Comparison of ENCODE assay signal across 8 mouse cellular contexts in the genomic region with DNA sequence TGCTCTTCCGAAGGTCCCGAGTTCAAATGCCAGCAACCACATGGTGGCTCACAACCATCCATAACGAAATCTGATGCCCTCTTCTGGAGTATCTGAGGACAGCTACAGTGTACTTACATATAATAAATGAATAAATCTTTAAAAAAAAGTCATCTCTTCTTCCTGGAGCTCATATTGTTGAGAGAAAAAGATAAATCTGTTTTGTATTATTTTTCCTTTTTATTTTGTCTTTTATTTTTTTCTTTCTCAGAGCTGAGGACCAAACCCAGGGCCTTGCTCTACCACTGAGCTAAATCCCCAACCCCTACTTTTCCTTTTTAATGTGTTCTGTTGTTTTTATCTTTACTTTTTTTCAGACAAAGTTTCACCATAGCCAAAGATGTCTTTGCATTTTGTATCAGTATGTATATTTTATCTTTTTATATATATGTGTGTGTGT. TPM values are rescaled to one million over a fixed set of nuclear protein-coding genes. Genes with fewer than 3 reads are reported as not detected.
DNase-seq lines count a peak whose midpoint lies in the region; ATAC-seq and TF ChIP-seq lines count a peak whose summit lies in the region.
"Not testable (repeated sequence)": the region's sequence is repeated elsewhere in the genome, so short reads cannot be mapped to it uniquely, and the experiment has no call there.

No protein-coding gene starts in this region.

- 9% methylated on average over 3 of the region's 3 CpGs for WGBS in embryonic facial prominence, embryonic 13.5 days
- WGBS in heart, adult 2 months: 0% methylated on average over 3 of the region's 3 CpGs
- WGBS in hindbrain, embryonic 15.5 days: 3% methylated on average over 3 of the region's 3 CpGs
- 0% methylated on average over 3 of the region's 3 CpGs for WGBS in liver, postnatal 0 days (ENCODE audit: insufficient replicate concordance)
- 4% methylated on average over 3 of the region's 3 CpGs for WGBS in midbrain, embryonic 15.5 days
- WGBS in stomach, embryonic 15.5 days: 2% methylated on average over 3 of the region's 3 CpGs

- peak overlapping the region; percentile 76 for H3K4me3 ChIP-seq in E14TG2a.4 (replicated peaks; ENCODE audit: low read length)
- peak overlapping the region; percentile 61 for H3K4me3 ChIP-seq in embryonic facial prominence, embryonic 13.5 days
- H3K4me3 ChIP-seq in heart, adult 2 months: peak overlapping the region; percentile 62
- peak overlapping the region; percentile 80 for H3K4me3 ChIP-seq in hindbrain, embryonic 15.5 days
- H3K4me3 ChIP-seq in left cerebral cortex, adult 2 months: peak overlapping the region; percentile 55
- H3K4me3 ChIP-seq in liver, postnatal 0 days (ENCODE audit: low read depth, low read length): peak overlapping the region; percentile 55
- peak overlapping the region; percentile 59 for H3K4me3 ChIP-seq in midbrain, embryonic 15.5 days
- peak overlapping the region; percentile 86 for H3K4me3 ChIP-seq in stomach, embryonic 15.5 days (replicated peaks)

- H3K27me3 ChIP-seq in E14TG2a.4 (ENCODE audit: insufficient read depth, low read length); embryonic facial prominence, embryonic 13.5 days; heart, adult 2 months (ENCODE audit: control insufficient read depth, insufficient read depth, low read length); hindbrain, embryonic 15.5 days; liver, postnatal 0 days (ENCODE audit: insufficient read depth, low read length); midbrain, embryonic 15.5 days (replicated peaks); stomach, embryonic 15.5 days (replicated peaks): not testable (repeated sequence)

- peaks cover 44% of the 10 kb centered on the region for H3K4me1 ChIP-seq in E14TG2a.4 (replicated peaks; ENCODE audit: low read depth, low read length)
- peaks cover 17% of the 10 kb centered on the region for H3K4me1 ChIP-seq in embryonic facial prominence, embryonic 13.5 days
- not testable (repeated sequence) for H3K4me1 ChIP-seq in heart, adult 2 months (ENCODE audit: control insufficient read depth, insufficient read depth, low read length)
- H3K4me1 ChIP-seq in hindbrain, embryonic 15.5 days (replicated peaks): peaks cover 25% of the 10 kb centered on the region
- peaks cover 16% of the 10 kb centered on the region for H3K4me1 ChIP-seq in liver, postnatal 0 days (ENCODE audit: insufficient read depth)
- peaks cover 22% of the 10 kb centered on the region for H3K4me1 ChIP-seq in midbrain, embryonic 15.5 days
- peaks cover 11% of the 10 kb centered on the region for H3K4me1 ChIP-seq in stomach, embryonic 15.5 days

- TF ChIP-seq POLR2A in heart, adult 2 months (IDR thresholded peaks at IDR 0.05; ENCODE audit: insufficient read depth, low read depth, low read length): not testable (repeated sequence)

- not testable (repeated sequence) for H3K9me3 ChIP-seq in E14TG2a.4 (ENCODE audit: low read length); embryonic facial prominence, embryonic 13.5 days; hindbrain, embryonic 15.5 days; liver, postnatal 0 days (ENCODE audit: low read length); midbrain, embryonic 15.5 days; stomach, embryonic 15.5 days

- not testable (repeated sequence) for H3K79me2 ChIP-seq in heart, adult 2 months (replicated peaks; ENCODE audit: control insufficient read depth, insufficient read depth, low read length)

- H3K36me3 ChIP-seq in E14TG2a.4 (ENCODE audit: insufficient read depth, low read length): peaks cover 34% of the 10 kb centered on the region
- peaks cover 15% of the 10 kb centered on the region for H3K36me3 ChIP-seq in embryonic facial prominence, embryonic 13.5 days
- H3K36me3 ChIP-seq in heart, adult 2 months (ENCODE audit: control insufficient read depth, insufficient read depth, low read length): peaks cover 14% of the 10 kb centered on the region
- H3K36me3 ChIP-seq in hindbrain, embryonic 15.5 days: peaks cover 12% of the 10 kb centered on the region
- H3K36me3 ChIP-seq in liver, postnatal 0 days (replicated peaks; ENCODE audit: insufficient read depth, low read length): peaks cover 22% of the 10 kb centered on the region
- H3K36me3 ChIP-seq in midbrain, embryonic 15.5 days (replicated peaks): not testable (repeated sequence)
- H3K36me3 ChIP-seq in stomach, embryonic 15.5 days: peaks cover 14% of the 10 kb centered on the region; the same call in 1 of the 2 replicates

- TF ChIP-seq EP300 in heart, adult 2 months (IDR thresholded peaks at IDR 0.05; ENCODE audit: insufficient read depth, low read depth, low read length); liver, postnatal 0 days (IDR thresholded peaks at IDR 0.05; ENCODE audit: low read depth): not testable (repeated sequence)

- H3K4me2 ChIP-seq in embryonic facial prominence, embryonic 13.5 days: peak overlapping the region; percentile 61
- H3K4me2 ChIP-seq in hindbrain, embryonic 15.5 days: peak overlapping the region; percentile 71
- H3K4me2 ChIP-seq in liver, postnatal 0 days (ENCODE audit: low read depth, low read length): peak overlapping the region; percentile 66
- peak overlapping the region; percentile 54 for H3K4me2 ChIP-seq in midbrain, embryonic 15.5 days
- H3K4me2 ChIP-seq in stomach, embryonic 15.5 days: peak overlapping the region; percentile 57

- not testable (repeated sequence) for H3K9ac ChIP-seq in embryonic facial prominence, embryonic 13.5 days; heart, adult 2 months (ENCODE audit: low read depth, low read length); stomach, embryonic 15.5 days
- H3K9ac ChIP-seq in hindbrain, embryonic 15.5 days: peak overlapping the region; percentile 48; the same call in 1 of the 2 replicates
- peak overlapping the region; percentile 51; the same call in 1 of the 2 replicates for H3K9ac ChIP-seq in liver, postnatal 0 days (replicated peaks)
- H3K9ac ChIP-seq in midbrain, embryonic 15.5 days: 0 out of 2 replicates have a peak overlapping the region, but pooled peaks have one; percentile 31

- not testable (repeated sequence) for DNase-seq in heart, adult 2 months; left cerebral cortex, adult 2 months (ENCODE audit: extremely low spot score in 1 of 2, low spot score in 2 of 2); liver, postnatal 0 days

- ATAC-seq in embryonic facial prominence, embryonic 13.5 days (ENCODE audit: insufficient number of reproducible peaks, insufficient read depth, low FRiP score, low TSS enrichment, low read depth): not testable (repeated sequence)
- ATAC-seq in hindbrain, embryonic 15.5 days (ENCODE audit: low FRiP score, low read depth): peak; percentile 20; the same call in 1 of the 2 replicates
- peak; percentile 49 for ATAC-seq in liver, postnatal 0 days
- peak; percentile 49; the same call in 1 of the 2 replicates for ATAC-seq in midbrain, embryonic 15.5 days (replicated peaks)
- 0 out of 2 replicates have a peak, but pooled peaks have one; percentile 24 for ATAC-seq in stomach, embryonic 15.5 days (ENCODE audit: insufficient read depth, low FRiP score, low read depth)

- peak overlapping the region; percentile 85 for H3K27ac ChIP-seq in embryonic facial prominence, embryonic 13.5 days
- peak overlapping the region; percentile 85 for H3K27ac ChIP-seq in heart, adult 2 months
- H3K27ac ChIP-seq in hindbrain, embryonic 15.5 days (replicated peaks): peak overlapping the region; percentile 86
- H3K27ac ChIP-seq in left cerebral cortex, adult 2 months: peak overlapping the region; percentile 66
- H3K27ac ChIP-seq in liver, postnatal 0 days (ENCODE audit: low read depth): peak overlapping the region; percentile 66
- peak overlapping the region; percentile 85 for H3K27ac ChIP-seq in midbrain, embryonic 15.5 days
- H3K27ac ChIP-seq in stomach, embryonic 15.5 days: peak overlapping the region; percentile 83

- intact Hi-C loops in heart, adult 2 months (cut with DNase I): loop anchor here (5.0 kb wide), 1 partner anchor 94 kb away; no protein-coding TSS in a partner anchor
- intact Hi-C loops in left cerebral cortex, adult 2 months (cut with DNase I): loop anchor here (5.0 kb wide), 1 partner anchor 89 kb away; no protein-coding TSS in a partner anchor

- TF ChIP-seq CTCF in E14TG2a.4 (conservative IDR thresholded peaks at IDR 0.05; ENCODE audit: low read length): not testable (repeated sequence)
- peak; percentile 67 for TF ChIP-seq CTCF in heart, adult 2 months (IDR thresholded peaks at IDR 0.05)
- TF ChIP-seq CTCF in left cerebral cortex, adult 2 months (IDR thresholded peaks at IDR 0.05): peak; percentile 46
- TF ChIP-seq CTCF in liver, postnatal 0 days (IDR thresholded peaks at IDR 0.05; ENCODE audit: low read depth): peak; percentile 42

RNA-seq across cellular contexts. Expression of a gene that starts 0.8 kb away (rescaled TPM):
- 285 and 299 TPM in 2 replicates for polyA plus RNA-seq in embryonic facial prominence, embryonic 13.5 days (2015; fragmentation: Nextera tagmentation; extraction: Ambion mirVana)
- total RNA-seq in heart, adult 2 months (2021): 10 to 100 TPM; 85.0 to 99.5 TPM
- 117 and 151 TPM in 2 replicates for polyA plus RNA-seq in heart, adult 2 months (2012; rRNA removed)
- polyA plus RNA-seq in hindbrain, embryonic 15.5 days (2015; fragmentation: Nextera tagmentation; extraction: Ambion mirVana): 179 and 183 TPM in 2 replicates
- 100 to 1,000 TPM; 428 to 429 TPM for total RNA-seq in left cerebral cortex, adult 2 months (2021)
- 53.7 and 57.2 TPM in 2 replicates for polyA plus RNA-seq in liver, postnatal 0 days (2015; fragmentation: Nextera tagmentation; extraction: Ambion mirVana)
- polyA plus RNA-seq in midbrain, embryonic 15.5 days (2015; fragmentation: Nextera tagmentation; extraction: Ambion mirVana): 202 and 214 TPM in 2 replicates
- 225 and 247 TPM in 2 replicates for polyA plus RNA-seq in stomach, embryonic 15.5 days (2015; fragmentation: Nextera tagmentation; extraction: Ambion mirVana)

RNA-seq across cellular contexts. Expression of a gene that starts 9.1 kb away (rescaled TPM):
- polyA plus RNA-seq in embryonic facial prominence, embryonic 13.5 days (2015; fragmentation: Nextera tagmentation; extraction: Ambion mirVana): not detected in 2 replicates
- 1 to 10 TPM; 5.9 to 6.0 TPM for total RNA-seq in heart, adult 2 months (2021)
- polyA plus RNA-seq in heart, adult 2 months (2012; rRNA removed): 6.7 and 7.6 TPM in 2 replicates
- not detected in 2 replicates for polyA plus RNA-seq in hindbrain, embryonic 15.5 days (2015; fragmentation: Nextera tagmentation; extraction: Ambion mirVana)
- not detected for total RNA-seq in left cerebral cortex, adult 2 months (2021)
- 0.05 TPM in 1 of 2 replicates, not detected in the other for polyA plus RNA-seq in liver, postnatal 0 days (2015; fragmentation: Nextera tagmentation; extraction: Ambion mirVana)
- not detected in 2 replicates for polyA plus RNA-seq in midbrain, embryonic 15.5 days (2015; fragmentation: Nextera tagmentation; extraction: Ambion mirVana)
- 0.08 TPM in 1 of 2 replicates, not detected in the other for polyA plus RNA-seq in stomach, embryonic 15.5 days (2015; fragmentation: Nextera tagmentation; extraction: Ambion mirVana)

RNA-seq across cellular contexts. Expression of a gene that starts 17.1 kb away (rescaled TPM):
- polyA plus RNA-seq in embryonic facial prominence, embryonic 13.5 days (2015; fragmentation: Nextera tagmentation; extraction: Ambion mirVana): 4.6 and 6.1 TPM in 2 replicates
- under 1 TPM; 0.11 to 0.50 TPM for total RNA-seq in heart, adult 2 months (2021)
- 0.32 and 0.43 TPM in 2 replicates for polyA plus RNA-seq in heart, adult 2 months (2012; rRNA removed)
- polyA plus RNA-seq in hindbrain, embryonic 15.5 days (2015; fragmentation: Nextera tagmentation; extraction: Ambion mirVana): 0.17 TPM in 1 of 2 replicates, not detected in the other
- not detected for total RNA-seq in left cerebral cortex, adult 2 months (2021)
- 0.05 and 0.15 TPM in 2 replicates for polyA plus RNA-seq in liver, postnatal 0 days (2015; fragmentation: Nextera tagmentation; extraction: Ambion mirVana)
- 0.10 TPM in 1 of 2 replicates, not detected in the other for polyA plus RNA-seq in midbrain, embryonic 15.5 days (2015; fragmentation: Nextera tagmentation; extraction: Ambion mirVana)
- polyA plus RNA-seq in stomach, embryonic 15.5 days (2015; fragmentation: Nextera tagmentation; extraction: Ambion mirVana): 2.6 and 2.7 TPM in 2 replicates

RNA-seq across cellular contexts. Expression of a gene that starts 24.3 kb away (rescaled TPM):
- 0.41 and 1.2 TPM in 2 replicates for polyA plus RNA-seq in embryonic facial prominence, embryonic 13.5 days (2015; fragmentation: Nextera tagmentation; extraction: Ambion mirVana)
- not detected for total RNA-seq in heart, adult 2 months (2021)
- 0.84 TPM in 1 of 2 replicates, not detected in the other for polyA plus RNA-seq in heart, adult 2 months (2012; rRNA removed)
- polyA plus RNA-seq in hindbrain, embryonic 15.5 days (2015; fragmentation: Nextera tagmentation; extraction: Ambion mirVana): 0.92 and 2.0 TPM in 2 replicates
- total RNA-seq in left cerebral cortex, adult 2 months (2021): not detected
- not detected in 2 replicates for polyA plus RNA-seq in liver, postnatal 0 days (2015; fragmentation: Nextera tagmentation; extraction: Ambion mirVana)
- 0.45 and 0.63 TPM in 2 replicates for polyA plus RNA-seq in midbrain, embryonic 15.5 days (2015; fragmentation: Nextera tagmentation; extraction: Ambion mirVana)
- polyA plus RNA-seq in stomach, embryonic 15.5 days (2015; fragmentation: Nextera tagmentation; extraction: Ambion mirVana): 0.62 TPM in 1 of 2 replicates, not detected in the other

RNA-seq across cellular contexts. Expression of a gene that starts 26.0 kb away (rescaled TPM):
- 1.6 and 2.7 TPM in 2 replicates for polyA plus RNA-seq in embryonic facial prominence, embryonic 13.5 days (2015; fragmentation: Nextera tagmentation; extraction: Ambion mirVana)
- total RNA-seq in heart, adult 2 months (2021): 1 to 10 TPM; 1.0 to 1.6 TPM
- 2.3 and 3.4 TPM in 2 replicates for polyA plus RNA-seq in heart, adult 2 months (2012; rRNA removed)
- polyA plus RNA-seq in hindbrain, embryonic 15.5 days (2015; fragmentation: Nextera tagmentation; extraction: Ambion mirVana): 33.7 and 38.7 TPM in 2 replicates
- 100 to 1,000 TPM; 156 to 178 TPM for total RNA-seq in left cerebral cortex, adult 2 months (2021)
- polyA plus RNA-seq in liver, postnatal 0 days (2015; fragmentation: Nextera tagmentation; extraction: Ambion mirVana): not detected in 2 replicates
- polyA plus RNA-seq in midbrain, embryonic 15.5 days (2015; fragmentation: Nextera tagmentation; extraction: Ambion mirVana): 24.4 TPM in 2 replicates
- polyA plus RNA-seq in stomach, embryonic 15.5 days (2015; fragmentation: Nextera tagmentation; extraction: Ambion mirVana): 3.5 and 4.0 TPM in 2 replicates
